Mouse (Mus musculus): ENCODE data around the gene Coro1c.

- TF ChIP-seq EP300 (IDR thresholded peaks at IDR 0.05; ENCODE audit: low read depth in 1 of 2, low read length in 2 of 2) (peak; percentile 81 to 92), GATA1 (IDR thresholded peaks at IDR 0.05; ENCODE audit: low read depth, low read length) (peak; percentile 88)
These were observed 6.5 kb downstream of the Coro1c start for GRCm38 (mm10) chr5:113902017-113902416.

All from MEL (cell line).